Mouse (Mus musculus) urinary bladder, postnatal 36 days (tissue): ENCODE results near the gene Ppp2r2c.

ENCODE experiments used
- DNase-seq, 2 experiments: peaks; one replicate each; pipeline ENCODE4 v3.0.0; 2022; ENCODE audit warnings: low spot score in 2 of 2, mixed read lengths in 1 of 2

The Ppp2r2c gene

GRCm38 (mm10) chr5:36870916-36871315 lies 2.6 kb downstream of the Ppp2r2c start:
- no peak for DNase-seq

GRCm38 (mm10) chr5:36875956-36876355 lies 7.6 kb downstream of the Ppp2r2c start:
- DNase-seq, result no peak

- DNase-seq, result no peak
These were observed 8.6 kb downstream of the Ppp2r2c start for GRCm38 (mm10) chr5:36876777-36877396.

GRCm38 (mm10) chr5:36877641-36878040 lies 9.3 kb downstream of the Ppp2r2c start:
- DNase-seq, result no peak

GRCm38 (mm10) chr5:36878801-36879200 lies 10.5 kb downstream of the Ppp2r2c start:
- no peak for DNase-seq

- no peak for DNase-seq
These were observed 12.3 kb downstream of the Ppp2r2c start for GRCm38 (mm10) chr5:36880622-36881021.

- DNase-seq, result no peak
These were observed 15.2 kb downstream of the Ppp2r2c start for GRCm38 (mm10) chr5:36883516-36883915.

- DNase-seq, result no peak
These were observed 16.8 kb downstream of the Ppp2r2c start for GRCm38 (mm10) chr5:36885067-36885466.

GRCm38 (mm10) chr5:36885595-36885994 lies 17.3 kb downstream of the Ppp2r2c start:
- DNase-seq, result no peak

- DNase-seq, result no peak
These were observed 18.0 kb downstream of the Ppp2r2c start for GRCm38 (mm10) chr5:36886298-36886697.

- no peak for DNase-seq
These were observed 18.6 kb downstream of the Ppp2r2c start for GRCm38 (mm10) chr5:36886852-36887283.

GRCm38 (mm10) chr5:36887299-36887988 lies 19.1 kb downstream of the Ppp2r2c start:
- no peak for DNase-seq

GRCm38 (mm10) chr5:36888501-36888900 lies 20.2 kb downstream of the Ppp2r2c start:
- DNase-seq, result no peak

- DNase-seq, result no peak
These were observed 20.6 kb downstream of the Ppp2r2c start for GRCm38 (mm10) chr5:36888911-36889310.

- no peak for DNase-seq
These were observed 21.1 kb downstream of the Ppp2r2c start for GRCm38 (mm10) chr5:36889380-36889886.

- no peak for DNase-seq
These were observed 22.5 kb downstream of the Ppp2r2c start for GRCm38 (mm10) chr5:36890794-36891193.

- no peak for DNase-seq
These were observed 23.6 kb downstream of the Ppp2r2c start for GRCm38 (mm10) chr5:36891793-36892470.

GRCm38 (mm10) chr5:36893263-36893662 lies 24.9 kb downstream of the Ppp2r2c start:
- no peak for DNase-seq

GRCm38 (mm10) chr5:36894070-36894469 lies 25.8 kb downstream of the Ppp2r2c start:
- no peak for DNase-seq

GRCm38 (mm10) chr5:36894604-36895368 lies 26.5 kb downstream of the Ppp2r2c start:
- no peak for DNase-seq

- DNase-seq, result no peak
These were observed 27.6 kb downstream of the Ppp2r2c start for GRCm38 (mm10) chr5:36895621-36896573.
